Mouse (Mus musculus) embryonic stem cell, embryonic (primary cell): Measurements from ENCODE around the gene Hnrnph3.

Source experiments
- CTCF ChIA-PET, 4 experiments: fragments of 300-600 bp in 2 of 4; fragments of 350-600 bp in 2 of 4; sonication (Branson Sonifier 250); formaldehyde crosslinking; loops; one replicate each; lab custom pipeline; 2022; ENCODE audit warnings: inconsistent platforms in 2 of 4; lab: Charles Lee
- POLR2A ChIA-PET, 4 experiments: fragments of 300-600 bp in 2 of 4; fragments of 350-600 bp in 2 of 4; sonication (Branson Sonifier 250); formaldehyde crosslinking; loops; one replicate each; lab custom pipeline; 2022; ENCODE audit warnings: antibody characterized with exemption in 4 of 4, inconsistent platforms in 1 of 4; lab: Charles Lee

Gene Hnrnph3

DNA sequence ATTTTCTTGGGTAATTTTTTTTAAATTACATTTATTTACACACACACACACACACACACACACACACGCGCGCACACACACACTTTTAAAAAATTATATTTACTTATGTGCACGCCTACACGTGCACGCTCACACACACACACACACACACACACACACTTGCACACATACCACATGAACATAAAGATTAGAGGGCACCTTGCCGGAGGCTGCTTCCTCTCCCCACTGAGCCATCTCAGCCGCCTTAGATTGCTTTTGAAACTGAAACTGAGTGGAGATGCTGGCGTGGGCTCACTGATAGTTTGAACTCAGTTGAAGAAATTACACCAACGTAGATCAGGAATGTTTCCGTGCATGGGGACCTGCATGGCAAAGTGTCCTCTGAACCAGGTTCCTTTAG is 39.9 kb downstream of the Hnrnph3 start:
- ChIA-PET CTCF (interaction anchor here in 3 of 4 experiments (0.6 to 2.2 kb wide), 6 partner anchors 23 to 141 kb away, joined by 3 to 9 read pairs (median 4); partner anchors contain the start of gene Hnrnph3 (in 1 of the 3)), POLR2A (interaction anchor here in 3 of 4 experiments (0.6 to 1.9 kb wide), 4 partner anchors 11 to 321 kb away, joined by 3 to 7 read pairs (median 4); no protein-coding TSS in a partner anchor)

- ChIA-PET POLR2A (interaction anchor here (0.5 to 2.5 kb wide), 38 partner anchors 9 to 530 kb away, joined by 3 to 14 read pairs (median 4); partner anchors contain the start of genes Hnrnph3 (in 3 of the 4), Pbld2 (in 3 of the 4), Dna2 (in 1 of the 4) and Supv3l1 (in 1 of the 4)), CTCF (interaction anchor here (0.5 to 2.2 kb wide), 57 partner anchors 9 to 406 kb away, joined by 3 to 15 read pairs (median 4); partner anchors contain the start of genes Dna2 (in 3 of the 4), Ccar1 (in 1 of the 4) and Herc4 (in 1 of the 4))
These were observed 43.7 kb downstream of the Hnrnph3 start, which contains the start of gene Rufy2 for GRCm38 (mm10) chr10:62980039-62980954. Gene Rufy2, plus strand, starts transcription at chr10:62980223.

- POLR2A ChIA-PET: interaction anchor here (0.5 to 2.5 kb wide), 33 partner anchors 8 to 530 kb away, joined by 3 to 14 read pairs (median 4); partner anchors contain the start of genes Hnrnph3 (in 3 of the 4), Pbld2 (in 3 of the 4), Dna2 (in 1 of the 4) and Supv3l1 (in 1 of the 4)
- CTCF ChIA-PET: interaction anchor here (0.5 to 2.2 kb wide), 48 partner anchors 8 to 407 kb away, joined by 3 to 15 read pairs (median 4); partner anchors contain the start of genes Dna2 (in 2 of the 4), Ccar1 (in 1 of the 4) and Herc4 (in 1 of the 4)
These were observed 44.4 kb downstream of the Hnrnph3 start for GRCm38 (mm10) chr10:62979667-62980038.

DNA sequence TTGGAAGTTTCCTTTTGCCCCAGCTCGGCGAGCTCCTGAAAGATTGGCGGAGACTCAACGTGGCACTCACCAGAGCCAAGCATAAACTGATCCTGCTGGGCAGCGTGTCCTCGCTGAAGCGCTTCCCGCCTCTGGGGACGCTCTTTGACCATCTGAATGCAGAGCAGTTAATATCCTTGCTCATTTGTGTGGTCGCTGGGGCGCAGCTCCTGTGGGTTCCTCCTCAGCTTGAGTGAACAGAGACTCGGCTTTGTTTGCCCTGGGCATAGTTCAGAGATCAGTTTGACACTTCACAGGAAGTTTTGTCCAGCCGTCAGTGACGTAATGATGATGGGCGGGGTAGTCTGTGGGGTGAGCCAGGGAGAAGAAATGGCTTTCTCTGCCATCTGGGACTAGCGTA is 52.2 kb downstream of the Hnrnph3 start:
- POLR2A ChIA-PET: interaction anchor here in 3 of 4 experiments (0.5 to 1.7 kb wide), 3 partner anchors 8 to 19 kb away, joined by 3 to 5 read pairs (median 5); partner anchors contain the start of gene Rufy2 (in 1 of the 3)

GRCm38 (mm10) chr10:62966291-62966690 is 57.7 kb downstream of the Hnrnph3 start:
- ChIA-PET CTCF (interaction anchor here (0.6 to 1.7 kb wide), 9 partner anchors 13 to 670 kb away, joined by 3 to 9 read pairs (median 3); partner anchors contain the start of gene Rufy2 (in 2 of the 4)), POLR2A (interaction anchor here in 3 of 4 experiments (0.6 to 1.7 kb wide), 11 partner anchors 9 to 194 kb away, joined by 3 to 6 read pairs (median 4); partner anchors contain the start of genes Hnrnph3 (in 1 of the 3), Pbld2 (in 1 of the 3) and Rufy2 (in 1 of the 3))

More for the DNA sequence above, 52.2 kb downstream of the Hnrnph3 start:
- CTCF ChIA-PET: interaction anchor here in 2 of 4 experiments (0.5 to 1.2 kb wide), 4 partner anchors 8 to 247 kb away, joined by 3 to 7 read pairs (median 5); partner anchors contain the start of gene Rufy2 (in 1 of the 2)

DNA sequence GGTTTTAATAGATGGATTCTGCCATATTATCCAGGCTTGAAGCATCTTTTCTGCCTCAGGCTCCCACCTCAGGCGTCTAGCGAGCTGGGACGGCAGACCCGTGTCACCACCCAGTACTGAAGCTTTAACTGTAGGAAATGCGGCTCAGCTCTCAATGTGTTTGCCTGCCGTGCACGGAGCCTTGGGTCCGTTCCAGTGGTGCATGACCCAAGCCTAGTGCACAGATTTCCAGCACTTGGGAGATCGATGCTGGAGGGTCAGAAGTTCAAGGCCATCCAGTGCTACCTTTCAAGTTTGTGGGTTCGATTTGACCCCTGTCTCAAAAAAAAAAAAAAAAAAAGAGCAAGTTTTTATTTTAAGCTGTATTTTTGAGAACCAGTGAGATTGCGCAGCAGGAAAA is 58.2 kb downstream of the Hnrnph3 start:
- ChIA-PET POLR2A (interaction anchor here in 3 of 4 experiments (0.6 to 1.7 kb wide), 9 partner anchors 13 to 194 kb away, joined by 3 to 6 read pairs (median 4); partner anchors contain the start of genes Hnrnph3 (in 1 of the 3), Pbld2 (in 1 of the 3) and Rufy2 (in 1 of the 3)), CTCF (interaction anchor here (0.6 to 1.7 kb wide), 8 partner anchors 14 to 670 kb away, joined by 3 to 9 read pairs (median 4); partner anchors contain the start of gene Rufy2 (in 2 of the 4))
